Mouse (Mus musculus): ENCODE data around the gene Ccl25.

Gene Ccl25

DNA sequence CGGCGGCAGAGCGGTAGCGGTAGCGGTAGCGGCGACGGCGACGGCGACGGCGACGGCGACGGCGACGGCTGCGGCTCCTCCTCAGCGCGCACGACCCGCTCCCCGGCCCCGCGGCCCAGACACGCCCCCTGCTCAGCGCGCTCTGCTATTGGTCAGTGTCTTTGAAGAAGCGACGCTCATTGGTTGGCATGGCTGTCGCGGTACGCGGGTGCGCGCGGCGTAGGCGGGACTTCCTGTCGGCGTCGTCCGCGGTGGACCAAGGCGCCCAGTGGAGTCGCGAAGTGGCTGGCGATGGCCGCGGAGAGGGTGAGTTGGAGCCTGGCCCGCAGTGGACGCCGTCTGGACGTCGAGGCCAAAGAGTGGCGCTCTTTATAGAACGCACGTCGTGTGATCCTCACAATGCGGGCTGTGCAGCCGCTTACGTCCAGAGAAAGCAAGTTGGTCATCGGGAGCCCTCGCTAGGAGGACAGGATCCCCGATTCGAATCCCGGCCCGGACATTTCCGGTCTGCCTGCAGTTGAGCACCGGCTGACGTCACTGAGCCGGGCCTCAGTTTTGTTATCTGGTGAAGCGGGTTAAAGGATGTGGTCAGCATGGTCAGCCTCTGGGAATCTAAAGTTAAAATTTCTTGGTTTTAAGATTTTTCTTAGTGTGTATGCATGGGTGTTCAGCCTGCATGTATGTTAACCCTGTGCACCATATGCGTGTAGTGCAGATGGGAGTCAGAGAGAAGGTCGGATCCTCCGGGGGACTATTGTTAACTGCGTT lies at the start of gene Ccl25, which contains the start of gene Elavl1:
Gene Ccl25 (plus strand): TSS at position 228 of the 768 bp plus-strand sequence.
Gene Elavl1 (minus strand): TSS at position 431 of the 768 bp plus-strand sequence.
- DNase-seq: peak; percentile 98

DNA sequence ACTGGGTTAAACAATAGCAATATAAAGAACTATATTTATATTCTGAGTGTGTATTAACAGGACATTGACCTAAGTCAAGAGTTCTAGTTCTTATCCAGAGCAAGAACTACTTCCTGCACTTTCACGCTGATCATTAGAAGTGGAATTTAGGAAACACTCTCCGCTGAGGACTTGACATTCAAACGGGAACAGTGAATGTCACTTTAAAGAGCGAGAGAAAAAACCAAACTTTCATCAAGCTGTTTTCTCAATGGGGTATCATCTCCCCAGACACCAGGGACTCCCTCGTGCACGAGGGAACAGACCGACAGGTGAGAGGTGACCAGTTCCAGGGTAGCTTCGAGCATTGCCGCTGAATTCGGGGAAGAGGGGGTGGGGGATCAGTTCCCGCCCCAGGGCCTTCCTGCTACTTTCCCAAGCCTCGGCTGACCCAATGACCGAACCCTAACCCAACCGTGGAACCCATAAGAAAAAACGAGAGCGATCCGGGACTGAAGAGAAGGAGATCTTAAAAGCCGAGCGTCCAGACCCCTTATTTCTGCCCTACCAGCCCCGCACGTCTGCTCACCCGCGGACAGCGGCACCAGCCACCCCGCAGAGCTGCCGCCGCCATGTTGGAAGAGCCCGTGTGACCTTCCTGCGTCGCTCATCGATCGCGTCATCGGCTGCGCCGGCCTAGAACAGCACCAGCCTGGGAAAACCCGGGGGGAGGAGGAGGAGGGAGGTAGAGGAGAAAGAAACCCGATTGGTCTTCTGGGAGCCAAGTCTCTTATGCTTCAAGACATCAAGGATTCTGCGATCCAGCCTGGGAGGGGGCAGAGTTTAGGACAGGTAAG lies 49.5 kb upstream of the Ccl25 start, which contains the start of gene Timm44:
Gene Timm44 (minus strand): TSS at position 639 of the 836 bp plus-strand sequence.
- peak; percentile 98 for DNase-seq

DNA sequence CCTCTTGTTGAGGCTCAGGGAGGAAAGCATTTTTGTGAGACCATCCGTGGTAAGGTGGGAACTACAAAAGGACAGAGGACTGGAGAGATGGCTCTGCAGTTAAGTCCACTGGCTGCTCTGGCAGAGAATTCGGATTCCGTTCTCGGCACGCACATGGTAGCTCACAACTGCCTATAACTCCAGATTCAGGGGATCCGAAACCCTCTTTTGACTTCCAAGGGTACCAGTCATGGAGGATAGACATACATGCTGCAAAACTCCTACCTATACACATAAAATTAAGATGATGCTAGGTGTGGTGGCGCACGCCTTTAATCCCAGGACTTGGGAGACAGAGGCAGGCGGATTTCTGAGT lies 48.9 kb upstream of the Ccl25 start:
- no peak for DNase-seq

DNA sequence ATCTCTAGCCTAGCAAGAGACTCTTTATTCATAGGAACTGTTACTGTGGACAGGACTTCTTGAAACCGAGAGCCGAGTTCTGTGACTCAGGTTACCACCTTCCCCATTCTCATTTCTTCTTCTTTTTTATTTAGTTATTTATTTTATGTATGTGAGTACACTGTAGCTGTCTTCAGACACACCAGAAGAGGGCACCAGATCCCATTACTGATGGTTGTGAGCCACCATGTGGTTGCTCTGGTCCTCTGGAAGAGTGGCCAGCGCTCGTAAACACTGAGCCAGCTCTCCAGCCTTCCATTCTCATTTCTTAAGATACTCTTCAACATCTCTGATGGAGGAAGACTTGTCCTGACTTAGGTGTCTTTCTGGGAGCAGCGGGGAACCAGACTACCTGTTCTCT lies 32.3 kb upstream of the Ccl25 start:
- no peak for DNase-seq

DNA sequence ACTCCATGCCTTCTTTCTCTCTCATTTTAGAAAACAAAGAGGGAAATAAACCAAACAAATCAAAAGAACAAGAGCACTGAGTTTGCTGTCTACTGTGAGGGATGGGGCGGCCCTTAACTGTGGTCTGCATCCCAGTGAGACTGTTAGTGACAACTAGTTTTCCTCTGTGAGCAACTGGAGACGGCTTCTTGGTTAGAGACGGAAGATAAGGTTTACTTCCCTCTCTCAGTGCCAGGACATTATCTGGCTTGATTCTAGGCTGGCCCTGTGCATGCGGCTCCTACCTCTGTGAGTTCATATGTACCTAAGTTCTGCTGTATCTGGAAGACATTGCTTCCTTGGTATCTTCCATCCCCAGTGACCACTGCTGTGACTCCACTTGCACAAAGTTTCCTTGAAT lies 27.2 kb upstream of the Ccl25 start:
- DNase-seq: no peak

DNA sequence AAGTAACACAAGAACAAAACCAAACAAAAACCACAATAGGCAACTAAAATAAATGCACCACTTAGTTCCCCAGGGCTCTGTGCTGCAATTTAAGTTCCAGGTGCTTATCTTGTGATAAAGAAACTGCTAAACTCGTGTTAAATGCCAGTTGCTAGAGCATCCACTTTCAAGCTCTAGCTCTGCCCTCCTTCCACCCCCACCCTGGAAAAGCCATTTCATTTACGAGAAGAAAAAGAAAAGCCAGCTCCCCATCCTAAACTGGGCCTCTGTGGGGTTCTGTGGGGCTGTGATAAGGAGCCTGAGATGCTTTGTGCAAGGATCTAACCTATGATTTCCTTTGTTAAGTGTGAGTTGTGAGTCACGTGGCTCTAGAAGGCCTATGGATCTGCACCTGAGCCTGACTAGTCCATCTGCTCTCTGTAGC lies 20.9 kb upstream of the Ccl25 start:
- DNase-seq: no peak

DNA sequence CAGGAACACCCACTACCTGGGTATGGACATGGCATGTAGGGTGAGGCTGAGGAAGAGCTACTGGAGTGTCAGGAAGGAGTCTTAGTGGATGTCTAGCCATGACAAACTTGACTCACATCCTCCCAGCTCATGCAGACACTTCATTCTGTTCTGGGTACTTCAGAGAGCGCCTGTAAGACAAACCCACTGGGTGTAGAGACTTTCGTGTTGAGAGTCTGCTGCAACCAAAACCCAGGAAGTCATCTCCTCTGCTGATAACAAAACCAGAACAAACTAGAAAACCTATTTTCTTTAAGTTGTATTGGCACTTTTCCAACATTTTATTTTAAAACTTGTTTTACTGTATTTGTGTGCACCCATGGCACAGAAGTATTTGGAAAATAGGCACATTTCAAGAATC lies 19.2 kb upstream of the Ccl25 start:
- DNase-seq: no peak

DNA sequence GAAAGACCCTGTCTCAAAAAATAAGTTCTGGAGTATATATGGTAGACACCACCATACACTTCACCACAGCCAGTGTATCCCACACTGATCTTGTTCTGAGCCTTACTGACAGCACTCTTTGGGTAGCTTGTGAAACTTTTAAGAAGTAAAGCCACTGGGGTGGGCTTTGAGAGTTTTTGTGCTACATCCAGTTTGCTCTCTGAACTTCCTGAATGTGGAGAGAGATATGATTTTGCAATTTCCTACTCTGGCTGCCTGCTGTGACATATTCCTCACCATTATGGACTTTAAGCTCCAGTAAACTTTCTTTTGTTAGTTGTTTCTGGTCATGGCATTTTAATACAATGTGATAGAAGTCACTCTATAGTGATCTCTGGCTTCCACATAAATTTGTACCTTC lies 12.9 kb upstream of the Ccl25 start:
- no peak for DNase-seq

DNA sequence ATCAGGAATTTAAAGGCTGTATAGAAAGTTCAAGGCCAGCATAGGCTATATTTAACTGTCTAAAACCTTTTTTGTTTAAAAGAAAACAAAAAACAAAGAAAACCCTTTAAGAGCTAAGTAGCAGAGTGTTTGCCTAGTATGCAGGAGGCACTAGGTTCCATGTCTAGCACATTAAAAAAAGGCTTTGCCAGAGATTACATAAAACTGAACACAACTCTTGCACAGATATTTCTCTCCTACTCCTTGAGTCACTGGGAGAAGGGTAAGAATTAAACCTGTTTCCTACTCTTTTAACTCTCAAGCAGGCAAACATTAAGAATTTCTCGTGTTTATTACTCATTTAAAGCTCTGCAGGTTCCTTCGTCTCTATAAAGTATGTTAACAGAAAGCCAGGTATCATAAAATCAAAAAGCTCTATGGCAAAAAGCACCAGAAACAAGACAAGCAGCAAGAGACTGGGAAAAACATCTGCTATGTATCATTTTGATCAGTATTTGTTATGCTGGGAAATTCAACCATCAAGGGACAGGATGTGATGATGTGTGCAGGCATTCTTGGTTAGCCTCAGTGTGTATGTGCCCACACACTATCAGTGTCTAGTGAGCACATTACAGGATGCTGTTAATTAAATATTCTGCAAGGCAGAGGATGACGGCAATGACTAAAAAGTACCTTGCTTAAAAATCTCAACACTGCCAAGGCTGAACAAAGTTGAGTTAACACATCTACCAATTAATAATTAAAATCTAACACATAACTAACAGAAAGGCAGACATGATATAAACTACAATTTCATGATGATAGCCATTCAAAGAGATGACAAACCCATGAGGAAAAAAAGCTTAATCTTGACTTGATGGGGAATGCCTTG lies 11.5 kb upstream of the Ccl25 start:
- no peak for DNase-seq

DNA sequence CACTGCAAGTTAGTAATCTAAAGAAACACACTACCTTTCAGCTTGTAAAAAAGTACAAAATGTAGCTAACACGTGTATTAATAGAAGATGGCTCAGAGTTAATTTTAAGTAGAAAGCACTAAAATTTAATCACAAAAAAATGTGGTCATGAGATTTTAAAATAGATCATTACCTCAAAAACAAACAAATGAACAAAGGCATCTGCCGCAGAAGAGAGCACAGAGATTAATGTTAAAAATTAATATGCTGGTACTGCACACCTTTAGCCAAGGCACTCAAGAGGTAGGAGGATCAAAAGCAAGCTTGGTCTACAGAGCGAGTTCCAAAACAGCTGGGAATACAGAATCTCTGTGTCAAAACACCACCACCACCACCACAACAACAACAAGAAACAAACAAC lies 10.2 kb upstream of the Ccl25 start:
- DNase-seq: no peak

DNA sequence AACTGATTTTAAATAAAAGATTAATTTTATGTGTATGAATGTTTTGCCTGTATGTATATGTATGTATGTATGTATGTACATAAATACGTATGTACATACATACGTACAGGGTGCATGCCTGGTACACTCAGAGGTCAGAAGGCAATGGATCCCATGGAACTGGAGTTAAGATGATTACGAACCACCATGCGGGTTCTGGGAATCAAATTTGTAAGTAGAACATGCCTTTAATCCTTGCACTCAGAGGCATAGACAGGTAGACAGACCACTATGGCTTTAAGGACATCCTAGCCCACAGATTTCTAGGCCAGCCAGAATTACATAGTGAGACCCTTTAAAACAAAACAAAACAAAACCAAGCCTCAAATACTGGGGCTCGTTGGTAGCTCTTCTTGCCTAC lies 6.9 kb upstream of the Ccl25 start:
- no peak for DNase-seq

DNA sequence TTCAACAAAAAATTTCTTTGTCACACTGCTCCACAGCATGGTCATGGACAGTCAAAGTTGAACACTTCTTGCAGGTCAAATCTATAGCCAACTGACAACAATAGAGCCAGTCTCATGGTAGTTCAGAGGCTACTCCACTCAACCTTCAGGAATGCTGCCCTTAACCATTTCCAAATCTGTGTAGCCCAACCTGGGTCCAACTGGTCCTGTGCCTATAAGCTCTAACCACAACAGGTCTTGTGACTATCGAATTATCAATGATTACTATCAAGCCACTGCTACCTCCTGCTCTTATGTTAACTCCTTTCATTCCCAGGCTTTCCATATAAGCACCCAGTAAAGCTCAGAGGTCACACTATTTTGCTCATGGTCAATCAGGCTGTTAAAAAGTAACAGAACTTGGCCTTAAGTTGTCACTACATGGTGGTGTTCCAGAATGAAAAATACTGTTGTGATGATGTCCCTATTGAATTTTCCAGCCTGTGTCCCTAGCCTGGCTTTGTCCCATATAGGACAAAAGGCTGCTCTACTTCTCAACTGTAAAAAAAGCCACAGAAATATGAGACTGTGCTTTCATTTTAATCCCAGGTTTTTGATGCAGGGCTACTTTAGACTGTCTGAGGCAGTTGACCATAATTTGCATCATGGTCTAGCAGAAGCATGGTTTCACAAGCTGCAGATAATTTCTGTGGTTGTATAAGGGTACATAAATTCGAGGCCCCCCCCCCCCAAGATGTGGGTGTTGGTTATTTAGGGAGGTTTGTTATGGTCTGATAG lies 6.0 kb upstream of the Ccl25 start:
- DNase-seq: no peak

DNA sequence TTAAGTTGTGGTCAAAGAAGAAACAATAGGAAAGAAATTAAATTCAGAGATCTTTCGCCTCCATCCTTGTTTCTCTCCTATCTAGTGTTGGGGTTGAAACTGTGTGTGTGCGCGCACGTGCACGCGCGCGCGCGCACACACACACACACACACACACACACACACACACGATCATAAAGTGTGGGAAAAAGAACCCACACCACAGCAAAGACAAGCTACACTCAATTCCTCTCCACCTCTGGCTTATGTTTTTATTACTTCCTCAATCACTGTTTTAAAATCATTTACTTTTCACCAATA lies 5.5 kb upstream of the Ccl25 start:
- no peak for DNase-seq

DNA sequence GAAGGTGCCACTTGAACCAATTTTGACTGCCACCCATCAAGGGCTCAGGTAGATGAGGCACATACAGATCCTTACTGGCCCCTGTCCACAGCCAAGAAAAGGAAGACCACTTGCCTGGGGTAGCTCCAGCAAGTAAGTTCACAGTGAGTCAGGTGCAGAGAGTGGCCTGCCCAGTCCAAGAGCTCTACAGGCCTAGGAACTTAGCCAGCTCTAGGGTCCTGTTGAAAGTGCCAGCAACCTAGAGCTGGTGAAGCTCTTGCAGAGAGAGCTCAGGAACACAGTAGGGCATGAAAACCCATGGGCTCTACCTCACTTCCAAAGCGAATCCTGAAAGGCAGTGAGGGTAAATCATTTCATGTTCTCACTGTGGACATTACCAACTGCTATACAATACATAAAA lies 4.6 kb upstream of the Ccl25 start:
- DNase-seq: no peak

DNA sequence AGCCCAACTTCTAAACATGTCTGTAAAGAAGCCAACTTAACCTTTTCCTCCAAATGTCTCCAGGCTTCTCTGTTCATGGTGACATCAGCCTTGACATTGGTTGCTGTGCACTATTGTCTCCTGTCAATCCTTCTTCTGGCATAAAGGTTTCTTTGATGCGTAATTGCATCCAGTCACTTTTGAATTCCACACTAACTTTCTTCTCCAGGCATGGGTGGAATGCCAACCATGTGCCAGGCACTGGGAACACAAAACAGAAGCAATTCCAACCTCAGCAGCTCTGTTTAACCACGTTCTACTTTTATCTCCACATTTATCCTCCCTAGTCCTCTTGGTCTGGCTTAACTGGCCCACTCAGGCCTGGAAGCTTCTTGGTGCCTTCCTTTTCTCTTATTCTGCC lies 4.0 kb upstream of the Ccl25 start:
- DNase-seq: no peak

DNA sequence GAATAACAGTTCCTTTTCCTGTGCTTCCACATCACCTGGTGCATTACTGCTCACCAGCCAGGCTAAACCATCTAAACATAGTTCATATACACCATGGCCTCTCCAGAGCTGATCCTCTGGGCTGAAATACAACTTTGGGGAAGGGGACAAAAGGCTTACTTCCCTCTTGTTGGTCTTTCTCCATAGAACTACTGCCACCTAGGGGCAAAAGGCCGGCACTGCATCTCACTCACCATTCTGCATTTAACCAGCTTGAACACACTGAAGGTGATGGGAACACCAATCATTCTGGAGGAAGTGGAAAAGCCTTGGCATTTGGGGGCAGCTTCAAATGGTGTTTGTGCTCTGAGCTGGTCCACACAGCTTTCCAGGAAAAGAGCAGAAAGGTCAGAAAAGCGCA lies 2.5 kb upstream of the Ccl25 start:
- peak; percentile 92 for DNase-seq

DNA sequence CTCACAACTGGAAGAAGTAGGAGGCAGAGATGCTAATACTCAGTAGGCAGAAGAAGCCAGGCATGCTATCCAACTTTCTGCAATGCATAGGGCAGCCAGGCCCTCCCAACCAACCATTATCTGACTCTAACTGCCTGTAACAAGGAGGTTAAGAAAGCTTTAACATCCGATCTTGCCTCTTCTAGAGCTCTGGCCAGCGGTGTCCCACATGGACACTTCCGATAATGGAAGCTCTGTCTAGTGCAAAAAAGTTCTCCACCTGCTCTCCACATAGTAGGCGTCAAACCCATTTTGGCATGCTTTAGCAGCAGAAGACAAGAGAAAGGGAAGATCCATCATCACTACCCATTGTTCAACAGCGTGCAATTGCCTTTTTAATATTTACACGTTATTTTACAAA lies 1.1 kb upstream of the Ccl25 start:
- no peak for DNase-seq

DNA sequence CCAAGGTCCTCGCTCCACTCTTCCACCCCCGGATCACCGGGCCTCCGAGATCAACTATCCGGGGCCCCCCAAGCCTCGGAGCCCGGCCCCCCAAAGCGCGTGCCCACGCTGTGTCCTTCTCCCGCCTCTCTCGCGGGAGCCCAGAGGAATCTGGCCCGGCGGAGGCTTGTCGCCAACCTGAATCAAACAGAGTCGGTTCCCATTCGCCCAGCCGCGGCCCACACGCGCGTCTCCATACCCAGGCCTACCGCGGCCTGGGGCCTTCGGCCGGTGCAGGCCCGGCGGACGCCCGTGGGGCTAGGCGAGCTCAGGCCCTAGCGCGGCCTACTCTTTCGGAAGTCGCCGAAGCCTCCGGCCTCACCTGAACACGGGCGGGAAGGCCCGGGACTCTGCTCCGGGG lies 485 bp upstream of the Ccl25 start:
- no peak for DNase-seq

DNA sequence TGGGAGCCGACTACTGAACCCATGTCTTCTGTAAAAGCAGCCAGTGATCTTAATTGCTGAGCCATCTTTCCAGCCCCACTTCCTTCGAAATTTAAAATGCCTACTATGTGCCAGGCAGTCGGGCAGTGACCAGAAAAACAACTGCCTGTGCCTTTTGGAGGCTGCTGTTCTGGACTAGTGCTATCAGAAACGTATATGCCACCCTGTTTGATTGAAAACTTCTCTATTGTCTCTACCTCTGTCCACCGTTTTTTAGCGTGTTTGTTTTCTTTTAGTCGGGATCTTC lies 684 bp downstream of the Ccl25 start:
- DNase-seq: no peak

DNA sequence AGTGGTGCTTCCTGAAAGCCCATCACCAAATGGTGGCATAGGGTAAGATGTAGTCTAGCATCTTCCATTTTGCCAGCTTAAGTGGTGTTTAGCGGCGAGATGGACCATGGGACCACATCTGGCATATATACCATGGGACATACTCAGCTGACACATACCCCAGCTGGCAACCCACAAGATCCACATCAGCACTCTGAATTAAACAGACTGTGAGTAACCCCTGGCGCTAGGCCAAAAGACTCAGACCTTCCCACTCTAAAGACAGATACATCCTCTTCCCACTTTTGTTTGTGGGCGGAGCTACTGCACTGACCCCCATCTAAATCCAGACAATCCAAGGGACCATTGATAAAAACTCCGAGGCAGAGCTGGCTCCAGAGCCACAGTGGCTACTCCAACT lies 4.0 kb downstream of the Ccl25 start:
- no peak for DNase-seq

DNA sequence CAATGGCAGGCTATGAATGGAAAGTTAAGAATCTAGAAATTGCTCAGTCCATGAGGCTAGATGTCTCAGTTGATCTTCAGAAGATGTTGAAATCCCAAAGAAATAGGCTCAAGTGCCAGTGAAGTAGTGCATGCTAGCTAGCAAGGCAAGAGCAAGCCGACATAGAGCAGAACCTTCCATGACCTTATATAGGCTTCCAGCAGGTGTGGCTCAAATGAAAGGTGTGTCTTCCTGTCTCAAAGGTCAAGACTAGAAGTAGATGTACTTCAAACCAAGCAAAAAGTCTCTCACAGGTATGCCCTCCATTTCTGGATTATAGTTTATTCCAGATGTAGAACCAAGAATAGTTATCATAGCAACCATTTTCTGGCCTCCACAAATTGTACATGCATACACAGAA lies 9.0 kb downstream of the Ccl25 start:
- no peak for DNase-seq

DNA sequence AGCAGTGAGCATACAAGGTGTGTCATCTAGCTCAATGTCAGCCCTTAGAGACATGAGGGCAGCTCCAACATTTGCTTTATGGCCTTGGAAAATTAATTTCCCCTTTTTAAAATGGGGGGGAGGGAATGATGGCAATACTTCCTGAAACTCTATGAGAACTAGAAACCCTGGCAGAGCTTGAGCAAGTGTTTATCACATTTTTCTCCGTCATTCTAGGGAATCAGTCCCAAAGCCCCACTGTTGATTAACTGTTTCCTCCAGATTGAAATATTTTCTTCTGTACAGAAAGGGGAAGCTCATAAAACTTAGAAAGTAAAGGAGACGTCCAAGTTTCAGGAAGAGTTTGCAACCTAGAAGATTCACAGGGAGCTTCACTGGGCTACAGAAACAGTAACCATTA lies 10.7 kb downstream of the Ccl25 start:
- DNase-seq: no peak

DNA sequence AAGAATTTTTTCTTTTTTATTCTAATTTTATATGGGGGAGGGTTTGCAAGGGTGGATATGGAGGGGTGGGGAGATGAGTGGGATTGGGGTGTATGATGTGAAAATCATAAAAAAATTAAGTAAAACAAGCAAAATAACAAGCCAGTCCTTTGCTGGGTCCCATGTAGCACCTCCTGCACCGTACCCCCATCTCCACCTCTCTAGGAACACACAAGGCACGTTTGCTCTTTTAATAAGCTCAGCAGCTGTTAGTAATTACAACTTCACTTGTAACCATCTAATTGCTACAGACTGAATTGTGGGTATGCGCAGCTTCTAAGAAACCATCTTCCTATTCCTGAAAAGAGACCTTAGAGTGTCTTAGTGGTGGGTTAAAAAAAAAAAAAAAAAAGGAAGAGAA lies 15.2 kb downstream of the Ccl25 start:
- no peak for DNase-seq

Measured in kidney, postnatal 10 days (tissue).